23 mouse cellular contexts compared by ENCODE assay signal in the genomic region with DNA sequence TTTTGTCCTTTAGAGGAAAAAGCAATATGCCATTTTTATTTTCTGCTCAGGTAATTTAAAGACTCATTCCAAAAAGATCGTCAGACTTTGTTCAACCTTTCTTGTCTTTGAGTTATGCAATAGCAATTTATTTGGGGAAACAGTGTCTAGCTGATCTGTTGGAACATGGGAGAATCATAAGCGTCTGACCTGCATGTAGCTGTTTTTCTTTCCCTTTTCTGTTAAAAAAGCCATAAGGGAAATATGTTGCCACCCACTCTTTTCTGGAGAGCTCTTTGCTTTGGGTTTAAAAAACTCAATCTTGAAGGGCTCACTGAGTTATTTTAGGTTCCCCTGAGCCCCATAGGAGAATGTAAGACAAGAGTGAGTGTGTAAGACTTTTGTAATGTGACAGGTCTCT.
A peak's percentile ranks its signal among the peaks of the same experiment; 100 is the strongest.
DNase-seq lines count a peak whose midpoint lies in the region; ATAC-seq lines count a peak whose summit lies in the region.
"Had no signal": no experiment of that assay in that cellular context is flagged by ENCODE, and none has a peak within 500 bp of the region (broad histone marks: within the 10 kb centered on the region; RNA-seq: fewer than 3 reads in every experiment).

No protein-coding gene starts in this region.

- no peaks in the 10 kb centered on the region for H3K36me3 ChIP-seq in hindbrain, embryonic 13.5 days
- H3K36me3 ChIP-seq: forebrain, embryonic 10.5 days; hindbrain, embryonic 12.5 days had no signal

- no peak overlapping the region for H3K4me2 ChIP-seq in hindbrain, embryonic 13.5 days
- H3K4me2 ChIP-seq: forebrain, embryonic 13.5 days; heart, embryonic 11.5 days; hindbrain, embryonic 12.5 days had no signal

- no peaks in the 10 kb centered on the region for H3K27me3 ChIP-seq in hindbrain, embryonic 13.5 days
- H3K27me3 ChIP-seq: forebrain, embryonic 13.5 days; hindbrain, embryonic 12.5 days had no signal

- WGBS in hindbrain, embryonic 13.5 days: 90% methylated on average over 2 of the region's 2 CpGs

- peak; percentile 99 for ATAC-seq in frontal cortex, adult (ENCODE audit: low TSS enrichment)
- no peak for ATAC-seq in hindbrain, embryonic 13.5 days (ENCODE audit: low FRiP score)
- ATAC-seq: activated CD4-positive, CD25-positive, alpha-beta regulatory T cell, adult 4 months; forebrain, embryonic 13.5 days; forebrain, embryonic 16.5 days; hindbrain, embryonic 16.5 days had no signal

- intact Hi-C loops in left cerebral cortex, postnatal 10 days (cut with DNase I): no loop called here

- DNase-seq in frontal cortex, postnatal 14 days (ENCODE audit: low spot score in 2 of 2): no peak
- DNase-seq in layer of hippocampus, adult 9-11 months: peak; percentile 6
- no peak for DNase-seq in layer of hippocampus, postnatal 25 days (ENCODE audit: extremely low spot score in 1 of 2, low spot score in 1 of 2)
- peak; percentile 18 to 45 for DNase-seq in left cerebral cortex, adult 9 months (ENCODE audit: low spot score in 2 of 2)
- DNase-seq in left cerebral cortex, postnatal 10 days (ENCODE audit: extremely low spot score in 1 of 2, low spot score in 2 of 2): no peak
- peak; percentile 79 for DNase-seq in brain, adult 2 months (ENCODE audit: low read depth, low spot score)
- DNase-seq: adrenal gland, adult 8-10 months; adrenal gland, postnatal 25 days; cerebellum, adult 18-20 months; cerebellum, adult 9-10 months; cerebellum, postnatal 14 days; gastrocnemius, adult 2 months; gastrocnemius, postnatal 14 days; heart, adult 11 months had no signal

- H3K4me3 ChIP-seq in hindbrain, embryonic 13.5 days: no peak overlapping the region
- H3K4me3 ChIP-seq: forebrain, embryonic 10.5 days; forebrain, embryonic 13.5 days; gastrocnemius, adult 2 months; hindbrain, embryonic 12.5 days had no signal

- no peak overlapping the region for H3K9ac ChIP-seq in hindbrain, embryonic 13.5 days
- H3K9ac ChIP-seq: forebrain, embryonic 13.5 days; hindbrain, embryonic 12.5 days had no signal

- no peak overlapping the region for H3K27ac ChIP-seq in hindbrain, embryonic 13.5 days
- H3K27ac ChIP-seq: forebrain, embryonic 10.5 days; forebrain, embryonic 13.5 days; gastrocnemius, adult 2 months; hindbrain, embryonic 12.5 days had no signal

- H3K4me1 ChIP-seq in hindbrain, embryonic 13.5 days (replicated peaks): no peaks in the 10 kb centered on the region
- H3K4me1 ChIP-seq: forebrain, embryonic 10.5 days; forebrain, embryonic 13.5 days; hindbrain, embryonic 12.5 days had no signal

- H3K9me3 ChIP-seq in hindbrain, embryonic 13.5 days: no peaks in the 10 kb centered on the region
- H3K9me3 ChIP-seq: forebrain, embryonic 10.5 days; forebrain, embryonic 13.5 days; hindbrain, embryonic 12.5 days had no signal

Comparison
In these comparisons a context has a peak if more than half of its experiments do, and no peak if none do; other contexts are left out.
1. DNase-seq: peak in layer of hippocampus, adult 9-11 months (single experiment), left cerebral cortex, adult 9 months (2 of 2) and brain, adult 2 months (single experiment); none in frontal cortex, postnatal 14 days (0 of 2), layer of hippocampus, postnatal 25 days (0 of 2) and left cerebral cortex, postnatal 10 days (0 of 2).